Mouse (Mus musculus) kidney, postnatal 10 days (tissue): Measurements from ENCODE around the gene Mcur1.

Experiments
- DNase-seq: peaks from one replicate; pipeline ENCODE4 v3.0.0; 2021; ENCODE audit warnings: mixed read lengths

Gene Mcur1

GRCm38 (mm10) chr13:43564733-43565132 lies 4.7 kb upstream of the Mcur1 start:
- DNase-seq = no peak

DNA sequence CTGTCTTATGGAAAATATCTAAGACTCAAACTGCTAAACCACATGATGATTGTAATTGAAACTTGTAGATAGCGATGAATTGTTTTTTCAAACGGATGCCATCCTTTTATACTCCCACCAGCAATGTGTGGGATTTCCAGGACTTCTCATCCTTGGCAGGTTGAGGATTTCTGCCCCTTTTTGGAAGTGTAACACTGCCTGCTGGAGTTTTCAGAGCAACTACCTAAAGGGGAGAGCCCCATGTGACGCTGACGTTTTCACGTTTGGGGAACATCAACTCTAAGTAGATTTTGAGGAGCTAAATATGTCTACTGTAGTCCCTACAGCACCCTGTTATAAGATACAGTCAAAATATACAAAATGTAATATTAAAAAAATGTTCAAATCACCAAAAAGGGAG lies 2.7 kb upstream of the Mcur1 start:
- DNase-seq = no peak

DNA sequence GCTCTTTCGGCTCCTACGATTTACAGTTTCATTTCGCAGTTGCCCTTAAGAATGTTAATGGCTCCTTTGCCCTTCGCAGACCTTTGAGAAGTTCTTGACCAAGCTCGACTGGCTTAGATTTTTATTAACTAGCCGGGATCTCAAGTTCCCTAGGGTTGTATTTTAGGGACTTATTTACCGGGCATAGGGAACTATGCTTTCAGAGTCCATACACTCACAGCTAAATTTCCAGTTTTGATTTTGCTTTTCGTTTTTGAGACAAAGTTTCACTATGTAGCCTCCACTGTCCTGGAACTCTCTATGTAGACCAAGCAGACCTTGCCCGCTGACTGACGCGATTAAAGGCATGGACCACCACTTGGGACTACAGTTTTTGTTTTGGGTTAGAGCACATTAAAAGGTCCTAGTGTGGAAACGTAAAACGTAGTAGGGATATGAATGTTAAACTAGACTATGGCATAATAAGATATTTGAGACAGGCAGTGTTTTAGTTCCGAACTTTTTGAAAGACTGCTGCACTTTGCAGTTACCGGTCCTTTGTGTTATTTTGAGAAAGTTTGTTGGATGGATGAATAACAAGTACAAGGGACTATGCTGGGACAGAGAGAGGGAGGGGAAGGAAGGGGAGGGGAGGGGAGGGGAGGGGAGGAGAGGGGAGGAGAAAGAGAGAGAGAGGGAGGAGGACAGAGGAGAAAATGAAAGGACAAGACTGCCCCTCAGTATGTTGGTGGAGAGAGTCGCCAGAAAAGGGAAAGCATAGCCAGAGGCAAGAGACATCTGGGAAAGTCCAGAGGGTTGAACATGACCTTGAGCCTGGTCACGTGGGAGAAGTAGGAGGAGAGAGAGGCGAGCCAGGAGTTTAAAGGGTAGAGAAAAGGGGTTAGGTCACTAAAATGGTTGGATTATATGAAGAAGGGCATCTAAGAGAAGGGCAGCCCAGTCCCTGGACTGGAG lies 744 bp upstream of the Mcur1 start:
- DNase-seq = peak; percentile 63

DNA sequence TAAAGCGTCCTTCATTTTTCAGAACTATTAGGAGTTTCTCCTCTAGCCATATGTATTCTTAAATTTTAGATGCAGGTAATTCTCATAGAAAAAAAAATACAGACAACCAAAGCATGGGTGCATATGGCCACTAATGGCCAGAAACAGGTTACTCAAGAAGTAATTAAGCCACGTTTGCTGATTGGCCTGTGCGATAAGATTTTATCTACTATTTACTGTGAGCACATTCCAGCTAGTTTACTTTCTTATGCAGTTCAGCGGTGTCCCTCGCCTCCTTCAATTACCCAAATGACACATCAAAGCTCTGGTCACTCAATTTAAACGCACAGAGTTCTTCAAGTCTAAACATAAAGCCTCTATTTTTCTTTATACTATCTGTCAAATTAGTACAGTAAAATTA lies 1.0 kb downstream of the Mcur1 start:
- DNase-seq = no peak

DNA sequence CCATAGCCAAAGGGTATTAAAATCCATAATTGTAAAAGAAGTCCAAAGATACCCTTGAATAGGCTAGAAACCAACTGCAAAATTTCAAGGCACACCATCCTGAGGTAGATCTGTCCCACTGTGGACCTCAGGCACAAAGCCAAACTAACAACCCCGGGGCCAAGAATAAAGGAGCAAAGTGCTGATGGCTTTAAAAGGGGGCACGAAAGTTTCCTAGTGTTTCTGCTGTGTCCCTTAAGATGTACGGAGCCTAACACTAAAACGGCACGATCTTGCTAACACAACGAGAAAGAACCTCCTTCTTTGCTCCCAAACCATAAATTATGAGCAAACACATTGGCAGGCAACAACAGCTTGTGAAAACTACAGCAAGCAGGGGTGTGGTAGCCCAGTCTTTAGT lies 1.6 kb downstream of the Mcur1 start:
- no peak for DNase-seq

GRCm38 (mm10) chr13:43556913-43557542 lies 3.0 kb downstream of the Mcur1 start:
- DNase-seq = no peak

DNA sequence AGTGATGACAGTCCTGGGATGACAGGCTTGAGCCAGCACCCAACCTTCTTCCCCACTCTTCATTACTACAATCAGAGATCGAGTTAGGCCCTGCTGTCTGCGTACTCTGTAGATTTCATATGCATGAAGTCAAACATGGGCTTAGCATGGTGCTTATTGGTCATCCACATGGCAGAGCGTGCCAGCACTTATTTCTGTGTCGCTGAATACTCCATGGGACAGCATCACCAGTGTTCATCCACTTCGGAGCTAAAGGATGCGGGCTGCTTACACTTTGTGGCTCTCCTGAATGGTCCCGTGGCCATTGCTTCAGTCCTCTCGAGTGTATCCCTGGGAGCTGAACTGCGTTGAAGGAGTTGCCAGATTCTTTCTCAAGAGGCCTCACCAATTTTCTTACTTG lies 4.7 kb downstream of the Mcur1 start:
- no peak for DNase-seq

- no peak for DNase-seq
These were observed 5.2 kb downstream of the Mcur1 start for GRCm38 (mm10) chr13:43554827-43555226.

DNA sequence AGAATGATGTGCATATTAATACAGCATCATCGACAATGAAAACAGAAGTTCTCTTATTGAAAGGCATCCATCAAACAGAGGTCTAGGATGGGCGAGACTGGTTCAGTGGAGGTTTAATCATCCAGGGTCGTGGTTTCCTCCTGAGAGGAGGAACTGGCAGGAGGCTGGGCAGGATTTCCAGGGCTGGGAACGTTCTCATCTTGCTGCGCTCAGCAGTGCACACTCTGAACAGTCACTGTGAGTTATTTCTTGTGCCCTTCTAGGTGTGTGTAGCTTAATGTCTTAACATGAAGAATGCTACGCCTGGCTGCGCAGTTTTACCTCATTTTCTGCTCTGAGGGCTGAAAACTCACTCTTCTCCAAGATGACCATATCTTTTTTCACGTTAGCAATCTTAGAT lies 9.3 kb downstream of the Mcur1 start:
- DNase-seq = no peak

DNA sequence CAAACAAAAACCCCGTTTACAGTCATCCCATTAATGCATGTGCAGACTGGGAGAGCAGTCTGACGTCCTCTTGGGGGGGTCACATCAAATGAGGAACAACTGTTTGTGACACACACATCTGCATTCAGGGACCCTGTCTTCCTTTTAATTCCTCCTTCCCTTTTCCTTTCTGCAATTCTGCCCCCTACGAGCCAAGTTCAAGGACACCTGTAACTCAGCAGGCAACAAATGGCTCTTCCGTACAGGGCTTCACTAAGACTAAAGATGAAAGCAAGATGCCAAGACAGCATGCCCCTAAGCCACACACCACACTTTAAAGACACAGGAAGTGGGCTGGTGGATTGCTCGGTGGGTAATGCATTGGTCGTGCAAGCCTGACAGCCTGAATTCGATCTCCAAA lies 10.1 kb downstream of the Mcur1 start:
- no peak for DNase-seq

DNA sequence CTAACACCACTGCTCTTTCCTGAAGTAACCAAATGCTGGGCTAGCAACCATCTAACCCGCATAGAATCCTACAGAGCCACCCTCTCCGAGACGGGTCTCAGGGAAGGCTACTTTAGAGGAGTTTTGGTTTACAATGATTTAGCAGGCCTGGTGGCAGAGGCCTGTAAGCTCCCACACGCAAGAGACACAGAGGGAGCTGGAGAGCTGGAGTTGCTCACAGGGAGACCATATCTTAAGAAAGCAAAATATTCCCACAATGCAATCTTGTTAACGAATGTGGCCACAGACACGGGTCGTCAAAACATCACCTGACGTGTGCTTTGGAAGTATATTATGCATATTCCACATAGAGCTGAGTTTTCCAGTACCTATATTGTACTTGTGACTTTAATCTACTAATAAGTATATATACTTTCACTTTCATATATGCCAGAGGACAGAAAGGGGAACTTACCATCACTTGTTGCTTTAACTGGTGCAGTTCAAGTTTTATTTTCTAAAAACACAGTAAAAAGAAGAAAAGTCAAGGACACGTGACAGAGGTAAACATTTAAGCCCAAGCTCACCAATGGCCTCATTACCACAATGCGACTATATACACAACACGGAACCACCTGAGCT lies 10.8 kb downstream of the Mcur1 start:
- no peak for DNase-seq

GRCm38 (mm10) chr13:43548617-43549016 lies 11.4 kb downstream of the Mcur1 start:
- peak; percentile 47 for DNase-seq

DNA sequence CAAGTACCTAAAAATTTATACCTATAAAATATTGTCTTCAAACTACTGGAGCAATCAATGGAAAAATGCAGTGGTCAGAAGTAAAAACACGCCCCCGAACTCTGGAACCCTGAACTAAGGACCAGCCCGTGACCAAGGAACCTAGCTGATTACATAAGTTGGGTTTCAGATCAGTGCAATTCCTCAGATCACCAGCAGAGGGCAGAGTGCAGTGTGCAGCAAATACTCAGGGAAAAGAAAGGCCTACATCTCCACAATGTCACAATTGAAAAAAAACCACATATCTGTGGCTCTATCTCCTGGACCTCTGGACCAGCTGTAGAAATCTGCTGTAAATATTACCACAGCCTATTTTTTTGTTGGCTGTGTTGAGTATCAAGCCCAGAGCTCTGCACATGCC lies 13.1 kb downstream of the Mcur1 start:
- peak; percentile 90 for DNase-seq

DNA sequence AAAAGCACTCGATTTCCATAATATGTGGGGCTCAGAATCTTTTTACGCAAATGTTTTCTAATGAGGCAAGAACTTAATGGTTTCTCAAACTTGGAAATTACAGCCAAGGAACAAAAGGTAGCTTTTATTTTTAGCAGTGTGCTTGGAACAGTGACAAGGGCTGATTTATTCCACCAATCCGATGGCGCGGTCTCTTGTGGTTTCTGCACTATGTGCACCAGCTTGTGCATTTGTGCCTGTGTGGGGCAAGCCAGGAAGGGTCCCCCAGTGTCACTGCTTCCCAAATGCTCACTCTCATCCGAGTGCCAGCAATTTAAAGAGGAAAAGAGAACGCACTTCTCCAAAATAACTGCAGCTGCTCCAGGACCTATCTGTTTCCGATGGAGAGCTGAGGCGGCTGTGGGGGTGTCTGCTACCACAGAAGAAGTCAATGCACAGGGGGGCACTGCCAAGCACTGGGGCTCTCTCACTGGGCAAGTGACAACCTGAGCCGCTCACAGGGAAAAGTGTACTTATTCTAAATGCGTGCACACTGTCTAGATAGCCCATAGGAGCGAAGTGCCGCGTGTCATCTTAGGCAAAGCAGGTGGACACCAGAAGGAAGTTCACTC lies 19.7 kb downstream of the Mcur1 start:
- no peak for DNase-seq

GRCm38 (mm10) chr13:43539409-43539808 lies 20.6 kb downstream of the Mcur1 start:
- peak; percentile 71 for DNase-seq

GRCm38 (mm10) chr13:43537854-43538253 lies 22.1 kb downstream of the Mcur1 start:
- DNase-seq = no peak

DNA sequence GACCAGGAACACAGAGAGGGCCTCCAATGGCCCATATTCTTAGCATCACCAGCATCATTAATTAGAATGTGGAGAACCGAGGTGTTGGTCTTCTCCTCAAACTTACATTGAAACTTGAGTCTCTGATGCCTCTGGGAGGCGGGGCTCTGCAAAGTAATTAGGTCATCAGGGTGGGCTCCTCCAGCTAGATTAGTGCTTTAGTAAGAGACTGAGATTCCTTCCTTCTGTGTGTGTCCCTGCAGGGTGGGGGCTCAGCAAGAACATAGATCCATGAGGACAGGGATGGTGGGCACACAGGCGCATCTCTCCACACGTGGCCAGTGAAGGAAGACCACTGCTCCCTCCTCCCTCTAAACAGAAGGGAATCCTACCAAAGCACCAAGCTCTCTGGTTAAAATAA lies 26.0 kb downstream of the Mcur1 start:
- DNase-seq = no peak

DNA sequence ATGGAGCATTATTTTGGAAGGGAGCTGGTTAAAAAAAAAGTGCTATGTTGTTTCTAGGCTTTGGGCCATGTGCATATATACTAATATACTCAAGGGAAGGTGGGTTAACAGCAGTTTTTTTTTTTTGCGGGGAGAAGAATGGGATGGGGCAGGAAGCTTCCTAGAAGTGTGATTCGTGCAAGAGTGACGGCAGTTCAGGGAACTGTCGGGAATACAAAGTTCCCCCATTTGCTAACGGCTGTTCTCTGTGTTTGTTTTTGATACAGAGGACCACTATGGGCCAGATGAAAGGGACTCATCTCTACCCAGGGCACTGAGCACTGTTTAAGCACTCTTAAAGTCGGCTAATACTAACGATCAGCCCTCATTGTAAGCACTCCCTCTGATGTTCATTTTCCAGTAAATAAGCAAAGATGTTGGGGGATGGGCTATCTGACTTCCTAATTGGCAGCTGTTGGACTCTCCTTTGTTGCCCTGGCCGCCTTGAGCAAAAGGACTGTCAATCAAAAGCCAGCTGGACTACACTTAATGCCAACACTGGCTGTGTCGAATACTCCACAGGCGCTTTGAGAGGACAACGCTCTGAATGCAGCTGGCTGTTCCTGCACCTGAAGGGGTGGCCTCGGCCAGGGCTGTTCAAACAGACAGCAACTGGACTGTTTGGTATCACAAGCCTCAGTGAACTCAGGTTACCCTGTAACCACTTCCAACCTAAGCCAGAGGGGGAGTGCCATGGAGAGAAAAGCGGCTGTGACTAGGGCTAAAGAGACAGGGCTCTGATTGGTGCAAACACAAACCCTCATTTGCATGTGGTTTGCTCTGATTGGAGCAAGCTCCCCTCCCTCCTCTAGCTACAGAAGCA lies 28.9 kb downstream of the Mcur1 start:
- DNase-seq = peak; percentile 71

DNA sequence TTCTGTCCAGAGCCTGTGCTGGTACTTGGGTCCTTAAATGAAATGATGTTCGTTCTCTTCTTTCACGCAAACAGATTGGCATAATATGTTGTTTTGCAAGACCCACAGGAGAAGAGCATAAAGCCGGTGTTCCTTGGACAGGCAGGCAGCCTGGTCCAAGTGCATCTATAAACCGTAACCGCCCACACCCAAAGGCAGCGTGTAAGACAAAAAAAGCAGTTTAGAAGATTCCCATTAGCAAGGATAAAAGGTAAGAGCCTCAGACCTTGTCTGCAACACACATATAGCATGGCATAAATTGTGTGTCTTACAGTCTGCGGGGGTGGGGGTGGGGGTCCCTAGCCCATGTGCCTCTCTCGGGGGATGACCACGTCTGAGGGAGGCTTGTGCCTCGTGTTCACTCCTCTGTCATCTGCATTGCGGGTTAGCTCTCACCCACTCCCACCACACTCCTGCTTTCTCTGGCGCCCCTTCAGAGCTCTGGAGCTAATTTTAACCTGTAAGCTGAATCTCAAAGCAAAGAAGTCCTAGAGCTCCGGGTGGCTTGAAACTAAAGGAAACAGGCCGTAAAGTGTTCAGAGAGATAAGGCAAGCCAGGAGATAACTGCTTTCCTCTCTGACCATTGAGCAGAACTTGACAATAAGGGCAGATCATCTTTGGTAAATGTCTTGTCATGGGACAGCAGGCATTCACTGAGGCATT lies 29.7 kb downstream of the Mcur1 start:
- no peak for DNase-seq

GRCm38 (mm10) chr13:43526289-43526688 lies 33.7 kb downstream of the Mcur1 start:
- DNase-seq = no peak

DNA sequence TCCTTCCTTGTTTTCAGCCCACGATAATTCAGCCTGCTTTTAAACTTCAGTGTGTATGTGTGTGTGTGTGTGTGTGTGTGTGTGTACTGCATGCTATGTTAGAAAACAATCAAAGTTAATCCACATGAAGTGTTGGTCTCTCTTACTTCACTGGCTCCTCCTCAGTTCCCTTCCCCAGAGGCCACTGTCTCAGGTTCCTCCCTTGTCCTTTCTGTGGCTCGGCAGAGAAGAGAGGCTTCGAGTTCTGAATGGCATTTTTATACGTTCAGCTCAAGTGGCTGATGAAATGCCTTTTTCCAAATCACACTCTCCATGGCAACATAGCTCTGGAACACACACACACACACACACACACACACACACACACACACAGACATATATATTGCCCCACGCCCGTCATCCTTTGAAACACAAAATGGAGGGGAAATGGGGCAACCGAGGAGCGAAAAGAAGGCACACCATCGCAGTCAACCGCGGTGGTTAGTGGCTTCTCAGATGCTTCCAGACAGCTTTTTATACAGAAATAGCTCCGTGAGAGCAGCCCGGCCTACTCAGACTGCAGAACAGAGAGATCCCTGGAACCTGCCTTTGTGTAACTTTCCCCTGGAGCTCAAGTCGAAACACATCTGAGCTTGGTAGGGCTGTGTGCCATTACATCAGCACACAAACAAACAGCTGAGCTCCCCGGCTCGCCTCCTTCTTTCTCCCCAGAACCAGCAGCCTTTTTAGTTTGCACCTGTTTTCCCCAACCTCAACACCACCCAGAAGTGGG lies 34.4 kb downstream of the Mcur1 start:
- no peak for DNase-seq
